Mouse (Mus musculus) adrenal gland, postnatal 14 days (tissue): ENCODE data around the gene Taldo1. TPM values are rescaled to one million over a fixed set of nuclear protein-coding genes. Genes with fewer than 3 reads are reported as not detected.

ENCODE experiments used
- DNase-seq: peaks from one replicate; pipeline ENCODE4 v3.0.0; 2021; ENCODE audit warnings: mixed read lengths
- long read RNA-seq, 2 experiments: library from polyadenylated mRNA; stranded (forward); transcript quantifications; one replicate each; pipeline ENCODE4 v2.0.0; 2021
- total RNA-seq: library from RNA; stranded (reverse); gene quantifications from 2 replicates; pipeline ENCODE4 v1.2.3, GENCODE M21; 2021

Taldo1 gene
- total RNA-seq: 479 and 481 TPM in 2 replicates
- long read RNA-seq, experiment 1, transcript Taldo1-201 (8 exons, 1,229 nt): major isoform, 831 of 893 reads
- long read RNA-seq, experiment 1, partial matches to known transcripts: 26 of 893 reads
- long read RNA-seq, experiment 1, other reads (novel, unspliced or antisense): 35 of 893 reads
- long read RNA-seq, experiment 2, transcript Taldo1-201 (8 exons, 1,229 nt): major isoform, 665 of 714 reads
- long read RNA-seq, experiment 2, partial matches to known transcripts: 28 of 714 reads
- long read RNA-seq, experiment 2, other reads (novel, unspliced or antisense): 19 of 714 reads

GRCm38 (mm10) chr7:141391625-141392551 lies at the start of gene Taldo1:
Taldo1 (plus strand) TSS chr7:141392199.
- DNase-seq: peak; percentile 98

DNA sequence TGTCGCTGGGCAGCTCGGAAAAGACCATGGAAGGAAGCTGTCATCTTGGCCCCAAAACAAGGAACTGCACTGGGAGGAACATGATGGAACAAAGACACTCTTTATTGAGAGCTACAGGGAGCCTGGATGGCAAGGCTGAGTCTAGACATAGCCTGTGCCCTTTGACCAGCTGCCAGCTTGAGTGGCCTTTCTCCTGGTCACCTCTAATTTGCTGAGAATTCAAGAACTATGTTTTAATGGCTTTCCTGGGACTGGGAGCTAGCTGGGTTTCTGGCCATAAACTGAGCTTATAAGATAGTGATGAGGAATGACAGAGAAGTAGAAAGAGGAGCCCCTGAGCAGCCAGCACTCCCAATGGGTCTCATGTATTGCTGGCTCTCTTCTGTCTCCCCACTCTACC lies 48.8 kb upstream of the Taldo1 start:
- no peak for DNase-seq

DNA sequence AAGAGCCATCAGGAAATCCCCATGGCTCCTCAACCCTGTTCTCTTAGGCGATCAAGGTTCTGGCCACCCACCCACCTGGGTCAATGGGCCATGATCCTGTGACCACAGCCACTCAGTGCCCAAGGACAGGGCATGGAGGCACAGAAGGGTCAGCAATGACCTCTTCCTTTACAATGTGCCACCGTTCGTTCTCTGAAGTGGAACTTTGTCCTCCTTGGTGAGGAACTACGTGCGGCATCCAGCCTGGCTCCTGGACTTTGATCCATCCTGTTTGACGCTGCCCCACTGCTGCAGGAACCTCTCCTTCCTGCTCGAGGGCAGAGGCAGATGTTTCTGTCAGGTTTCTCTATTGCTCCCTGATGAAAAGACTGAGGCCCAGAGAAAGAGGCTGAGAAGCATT lies 48.3 kb upstream of the Taldo1 start:
- DNase-seq: no peak

DNA sequence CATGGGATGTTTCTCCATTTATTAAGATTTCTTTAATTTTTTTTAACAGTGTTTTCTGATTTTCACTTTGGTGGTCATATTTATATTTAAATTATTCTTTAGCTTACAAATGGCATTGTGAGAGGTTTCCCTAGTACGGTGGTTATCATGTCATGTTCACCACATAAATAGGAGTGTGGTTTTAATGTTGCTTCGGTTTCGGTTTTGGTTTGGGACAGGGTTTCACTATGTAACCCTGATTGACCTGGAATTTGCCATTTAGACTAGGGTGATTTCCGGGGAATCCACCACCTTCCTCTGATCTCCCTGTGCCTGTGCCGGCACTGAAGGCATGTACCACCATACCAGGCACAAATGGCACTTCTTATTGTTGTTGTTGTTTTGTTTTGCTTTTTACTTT lies 47.2 kb upstream of the Taldo1 start:
- DNase-seq: no peak

DNA sequence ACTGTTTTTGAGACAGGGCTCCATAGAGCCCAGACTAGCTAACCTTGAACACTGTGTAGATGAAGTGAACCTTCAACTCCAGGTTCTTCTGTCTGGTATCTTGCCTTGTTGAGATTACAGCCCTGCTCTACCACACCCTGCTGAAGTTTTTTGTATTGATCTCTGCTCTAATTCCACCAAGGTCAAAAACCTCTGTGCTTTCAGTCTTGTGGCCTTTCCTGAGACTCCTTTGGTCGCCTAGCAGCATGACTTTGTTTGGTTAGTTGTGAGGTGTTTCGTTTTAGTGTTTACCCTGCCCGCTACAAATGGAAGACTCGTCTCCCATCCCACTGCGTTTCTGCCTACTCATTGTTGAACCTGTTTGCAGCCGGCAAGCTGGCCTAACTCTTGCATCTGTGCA lies 40.9 kb upstream of the Taldo1 start:
- no peak for DNase-seq

DNA sequence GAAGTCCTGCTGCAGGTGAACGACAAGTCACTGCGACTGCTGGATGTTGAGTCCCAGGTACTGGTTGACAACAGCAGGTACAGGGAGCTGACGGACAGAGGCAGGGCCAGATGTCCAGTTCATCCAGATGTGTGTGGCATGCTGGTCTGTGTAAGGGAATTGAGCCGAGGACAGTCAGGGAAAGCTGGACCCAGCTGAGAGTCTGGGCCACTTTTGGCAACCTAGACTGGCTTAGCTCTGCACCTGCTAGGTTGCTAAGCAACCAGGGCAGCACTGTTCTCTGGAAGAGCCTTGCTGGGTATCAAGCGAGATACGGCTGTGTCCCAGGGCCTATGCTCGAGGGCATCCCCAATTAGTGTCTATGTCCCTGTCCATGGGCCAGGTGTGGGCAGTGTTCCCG lies 36.9 kb upstream of the Taldo1 start:
- no peak for DNase-seq

GRCm38 (mm10) chr7:141355626-141356326 lies 36.2 kb upstream of the Taldo1 start:
- peak; percentile 61 for DNase-seq

DNA sequence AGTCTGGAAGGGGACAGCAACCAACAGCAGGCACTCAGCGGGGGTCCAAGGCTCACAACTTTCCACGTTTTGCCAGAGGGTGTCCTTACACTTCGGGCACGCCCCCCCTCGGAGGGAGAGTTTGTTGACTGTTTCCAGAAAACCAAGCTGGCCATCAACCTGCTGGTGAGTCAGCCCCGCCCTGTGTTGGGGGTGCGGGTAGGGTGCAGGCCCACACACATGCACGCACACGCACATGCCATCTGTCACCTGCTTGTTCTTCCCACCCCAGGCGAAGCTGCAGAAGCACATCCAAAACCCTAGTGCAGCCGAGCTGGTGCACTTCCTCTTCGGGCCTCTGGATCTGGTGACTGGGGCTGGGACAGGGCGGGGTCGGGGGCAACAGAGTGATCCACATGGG lies 35.0 kb upstream of the Taldo1 start:
- no peak for DNase-seq

DNA sequence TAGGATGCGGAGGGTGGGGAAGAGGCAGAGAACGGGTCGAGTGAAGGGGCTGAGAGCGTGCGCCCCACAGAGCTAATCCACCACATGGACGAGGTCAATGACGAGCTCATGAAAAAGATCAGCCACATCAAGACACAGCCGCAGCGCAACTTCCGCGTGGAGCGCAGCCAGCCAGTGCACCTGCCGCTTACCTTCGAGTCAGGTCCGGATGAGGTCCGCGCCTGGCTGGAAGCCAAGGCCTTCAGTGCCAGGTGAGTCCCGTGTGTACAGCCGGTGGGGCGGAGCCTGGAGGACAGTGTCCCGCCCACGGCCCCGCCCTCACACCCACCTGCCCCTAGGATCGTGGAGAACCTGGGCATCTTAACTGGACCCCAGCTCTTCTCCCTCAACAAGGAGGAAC lies 30.5 kb upstream of the Taldo1 start:
- no peak for DNase-seq

- peak; percentile 82 for DNase-seq
Observed at GRCm38 (mm10) chr7:141363106-141363751, 28.8 kb upstream of the Taldo1 start.

DNA sequence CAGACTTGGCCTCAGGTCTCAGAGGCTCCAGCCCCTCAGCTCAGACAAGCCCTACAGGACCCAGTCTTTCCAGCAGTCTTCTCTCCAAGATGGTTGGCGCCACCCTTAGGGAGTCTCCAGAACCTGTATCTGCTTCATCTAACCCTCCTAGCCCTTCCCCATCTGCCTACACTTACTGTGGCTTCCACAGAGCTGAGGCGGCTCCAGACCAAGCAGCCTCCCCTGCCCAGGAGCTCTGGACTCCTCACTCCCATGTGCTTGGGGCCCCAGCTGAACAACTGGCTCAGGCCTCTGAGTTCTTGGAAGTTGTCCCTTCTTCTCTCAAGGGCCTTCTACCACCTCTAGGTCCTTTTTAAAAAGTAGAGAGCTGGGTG lies 28.3 kb upstream of the Taldo1 start:
- no peak for DNase-seq

DNA sequence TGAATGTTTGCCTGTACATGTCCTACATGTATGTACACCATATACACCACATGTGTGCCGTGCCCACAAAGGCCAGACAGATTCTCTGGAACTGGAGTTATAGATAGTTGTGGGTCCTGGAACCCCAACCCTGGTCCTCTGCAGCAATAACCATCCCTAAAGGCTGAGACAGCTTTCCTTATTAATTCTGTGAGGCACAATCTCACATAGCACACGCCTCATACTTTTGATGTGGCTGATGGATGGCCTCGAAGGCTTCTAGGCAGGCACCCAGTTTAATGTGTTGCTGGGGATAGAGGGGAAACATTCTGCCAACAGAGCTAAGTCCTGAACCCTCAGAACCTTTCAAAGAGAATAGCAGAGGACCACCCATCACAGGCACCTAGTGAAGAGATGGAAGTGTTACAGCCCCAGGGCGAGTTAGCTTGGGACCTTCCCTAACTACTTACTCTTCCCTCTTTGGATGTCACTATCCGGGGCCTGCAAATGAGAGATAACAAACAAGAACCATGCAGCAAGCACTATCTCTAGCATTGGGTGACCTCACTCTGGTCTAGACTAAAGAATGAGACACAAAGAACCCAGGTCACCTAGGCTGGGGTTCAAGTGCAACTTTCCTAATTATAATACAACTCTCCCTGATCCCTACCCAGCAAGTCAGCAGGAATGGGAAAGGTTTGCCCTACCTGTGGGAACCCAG lies 27.5 kb upstream of the Taldo1 start:
- no peak for DNase-seq

DNA sequence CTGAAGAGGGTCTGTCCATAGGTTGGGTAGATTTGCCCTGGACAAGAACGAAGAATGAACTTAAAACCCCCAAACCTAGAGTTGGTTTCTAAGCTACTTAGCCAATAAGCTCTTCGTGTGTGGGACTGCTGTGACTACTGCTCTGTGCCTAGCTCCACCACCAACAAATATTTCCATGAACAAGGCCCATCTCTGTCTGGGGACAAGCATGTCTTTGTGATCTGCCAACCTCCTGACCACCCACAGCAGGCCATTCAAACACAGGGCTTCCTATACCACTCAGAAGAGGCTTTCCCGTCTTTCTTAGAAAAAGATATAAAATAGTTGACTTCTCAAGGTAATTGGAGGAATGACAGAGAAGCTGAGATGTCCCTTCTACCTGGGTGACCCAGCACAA lies 27.0 kb upstream of the Taldo1 start:
- no peak for DNase-seq

GRCm38 (mm10) chr7:141367358-141367757 lies 24.6 kb upstream of the Taldo1 start:
- no peak for DNase-seq

DNA sequence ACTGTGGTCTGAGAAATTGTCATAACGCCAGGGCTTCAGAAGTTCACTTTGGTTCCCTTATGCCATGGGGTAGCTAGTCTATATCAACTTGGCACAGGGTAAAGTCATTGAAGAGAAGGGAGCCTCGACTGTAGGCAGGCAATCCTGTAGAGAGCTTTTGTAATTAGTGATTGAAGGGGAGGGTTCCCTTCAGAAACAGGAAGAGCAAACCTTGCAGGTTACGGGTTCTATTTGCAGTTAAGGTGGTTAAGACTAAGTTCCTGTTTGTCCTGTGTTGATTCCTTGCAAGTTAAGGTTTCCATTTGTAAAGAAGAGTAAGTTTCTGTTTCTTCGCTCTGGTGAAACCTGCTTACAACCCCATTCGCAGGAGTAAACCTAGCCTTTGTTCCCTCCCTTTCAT lies 22.1 kb upstream of the Taldo1 start:
- DNase-seq: no peak

- DNase-seq: peak; percentile 65
Observed at GRCm38 (mm10) chr7:141371942-141372595, 19.9 kb upstream of the Taldo1 start.

DNA sequence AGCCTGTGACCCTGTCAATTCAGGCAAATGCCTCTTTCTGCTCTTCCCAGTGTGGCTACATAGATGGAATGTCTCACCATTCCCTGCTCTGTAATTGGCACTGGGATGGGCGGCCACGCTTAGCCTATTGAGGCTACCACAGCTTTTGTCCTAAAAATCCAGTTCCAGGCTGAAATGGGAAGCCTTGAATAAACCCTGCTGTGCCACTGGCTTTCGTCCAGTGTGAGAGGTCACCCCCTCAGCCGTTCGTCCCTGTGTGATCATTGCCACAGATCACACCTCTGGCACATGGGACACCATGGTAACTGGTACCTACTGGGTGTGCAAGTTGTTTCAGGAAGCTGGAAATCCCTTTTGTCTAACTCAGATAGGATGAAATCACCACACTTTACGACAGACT lies 18.4 kb upstream of the Taldo1 start:
- DNase-seq: peak; percentile 69

- DNase-seq: no peak
Observed at GRCm38 (mm10) chr7:141374399-141374798, 17.6 kb upstream of the Taldo1 start.

DNA sequence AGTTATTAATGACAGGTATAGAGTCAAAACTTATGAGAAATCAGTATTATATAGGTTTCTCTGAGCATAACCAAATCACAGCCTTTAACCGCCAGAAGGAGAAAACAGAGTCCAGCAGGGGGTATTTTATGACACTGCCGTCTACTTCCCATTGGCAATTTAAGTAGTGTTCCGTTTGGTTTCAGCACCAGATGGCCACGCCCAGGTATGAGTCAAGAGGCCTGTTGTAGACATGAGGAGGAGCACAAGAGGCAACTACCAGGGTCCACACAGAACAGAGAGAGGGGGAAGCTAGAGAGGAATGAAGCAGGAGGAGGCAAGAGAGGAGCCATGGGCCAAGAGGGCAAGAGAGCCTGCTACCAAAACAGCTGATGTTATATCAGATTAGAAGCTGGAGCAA lies 12.4 kb upstream of the Taldo1 start:
- DNase-seq: no peak

DNA sequence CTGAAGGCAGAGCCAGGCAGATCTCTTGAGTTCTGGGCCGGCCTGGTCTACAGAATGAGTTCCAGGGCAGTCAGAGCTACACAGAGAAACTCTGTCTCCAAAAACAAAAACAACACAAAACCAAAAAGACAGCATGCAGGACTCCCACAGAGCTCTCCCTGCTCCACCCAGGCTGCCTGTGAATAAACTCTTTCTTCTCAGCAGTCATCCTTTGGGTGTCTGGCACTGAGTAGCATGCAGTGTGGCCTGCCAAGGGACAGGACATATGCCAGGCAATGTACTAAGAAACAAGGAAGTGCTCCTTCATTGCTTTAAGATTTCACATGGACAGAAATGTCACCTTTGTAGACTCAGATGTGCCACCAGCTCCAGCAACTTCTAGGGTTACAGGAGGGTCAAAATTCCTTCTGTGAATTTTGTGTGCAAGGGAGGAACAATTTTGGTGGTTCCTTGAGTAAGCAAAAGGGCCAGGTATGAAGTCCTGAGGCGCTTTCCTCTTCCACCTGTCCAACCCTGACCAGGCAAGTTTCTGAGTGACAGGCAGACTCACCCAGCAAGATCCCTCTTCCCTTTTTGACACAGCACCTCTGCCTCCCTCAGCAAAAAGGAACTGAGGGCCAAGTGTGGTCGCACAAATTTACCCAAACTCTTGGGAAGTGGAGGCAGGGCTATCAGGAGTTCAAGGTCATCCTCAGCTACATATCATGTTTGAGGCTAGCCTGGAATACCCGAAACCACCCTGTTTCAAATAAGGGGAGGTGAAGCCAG lies 10.7 kb upstream of the Taldo1 start:
- peak; percentile 52 for DNase-seq
